Mouse (Mus musculus) layer of hippocampus, adult 2 months (tissue): ENCODE measurements around the gene Tnfrsf12a. TPM values are rescaled to one million over a fixed set of nuclear protein-coding genes. Genes with fewer than 3 reads are reported as not detected.
A peak's percentile ranks its signal among the peaks of the same experiment; 100 is the strongest.

Experiments
- DNase-seq, 2 experiments: peaks; one replicate each; pipeline ENCODE4 v3.0.0; 2022; ENCODE audit warnings: low spot score in 2 of 2
- H3K27ac ChIP-seq: fragments of 200-600 bp; 2 replicates; pipeline ENCODE4 v1.8.1; 2022
- H3K4me3 ChIP-seq: fragments of 200-600 bp; 2 replicates; pipeline ENCODE4 v1.8.1; 2022; ENCODE audit warnings: mild to moderate bottlenecking
- CTCF ChIP-seq: fragments of 200-600 bp; conservative IDR thresholded peaks from 2 replicates; pipeline ENCODE4 v1.8.1; 2022; ENCODE audit warnings: antibody characterized with exemption, mild to moderate bottlenecking, moderate library complexity
- total RNA-seq, 2 experiments: library from RNA; stranded (reverse); gene quantifications; 2 replicates each; pipeline ENCODE4 v1.2.3; 2021

Tnfrsf12a gene
- total RNA-seq, 2 experiments from 2014 or later, result 5.5 to 6.3 TPM

GRCm38 (mm10) chr17:23658450-23658849 lies 18.8 kb downstream of the Tnfrsf12a start:
- H3K27ac ChIP-seq, result no peak overlapping the region
- DNase-seq, result no peak
- H3K4me3 ChIP-seq, result no peak overlapping the region
- TF ChIP-seq CTCF, result no peak

DNA sequence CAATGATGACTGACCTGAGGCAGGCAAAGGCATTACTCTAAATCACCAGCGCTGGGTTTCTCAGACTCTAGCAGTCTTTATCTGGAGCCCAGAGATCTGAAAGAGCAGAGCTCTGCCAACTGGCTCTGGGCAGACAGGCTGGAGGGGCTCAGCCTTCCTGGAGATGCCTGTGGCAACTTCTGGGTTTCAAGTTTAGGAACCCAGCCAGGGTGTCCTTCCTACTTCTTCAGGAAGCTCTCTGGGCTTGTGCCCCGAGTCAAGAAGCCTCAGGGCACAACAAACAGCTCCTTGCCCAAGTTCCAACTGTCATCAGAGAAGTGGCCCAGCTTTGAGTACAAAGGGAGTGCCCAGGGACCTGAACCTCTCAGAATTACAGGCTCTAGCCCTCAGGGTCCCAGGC lies 22.9 kb downstream of the Tnfrsf12a start:
- TF ChIP-seq CTCF, result no peak
- no peak for DNase-seq
- Histone ChIP-seq H3K27ac (no peak overlapping the region), H3K4me3 (no peak overlapping the region)

GRCm38 (mm10) chr17:23654001-23654400 lies 23.3 kb downstream of the Tnfrsf12a start:
- Histone ChIP-seq H3K27ac (no peak overlapping the region), H3K4me3 (no peak overlapping the region)
- no peak for DNase-seq
- TF ChIP-seq CTCF, result no peak

- TF ChIP-seq CTCF, result peak; percentile 19
- Histone ChIP-seq H3K27ac (no peak overlapping the region), H3K4me3 (no peak overlapping the region)
- no peak for DNase-seq
These were observed 23.9 kb downstream of the Tnfrsf12a start for GRCm38 (mm10) chr17:23653324-23653723.

GRCm38 (mm10) chr17:23651363-23651762 lies 25.9 kb downstream of the Tnfrsf12a start:
- TF ChIP-seq CTCF, result no peak
- no peak overlapping the region for H3K4me3 ChIP-seq
- DNase-seq, result no peak
- H3K27ac ChIP-seq, result no peak overlapping the region

- DNase-seq, result no peak
- no peak overlapping the region for H3K4me3 ChIP-seq
These were observed 31.4 kb downstream of the Tnfrsf12a start for GRCm38 (mm10) chr17:23645894-23646293.

DNA sequence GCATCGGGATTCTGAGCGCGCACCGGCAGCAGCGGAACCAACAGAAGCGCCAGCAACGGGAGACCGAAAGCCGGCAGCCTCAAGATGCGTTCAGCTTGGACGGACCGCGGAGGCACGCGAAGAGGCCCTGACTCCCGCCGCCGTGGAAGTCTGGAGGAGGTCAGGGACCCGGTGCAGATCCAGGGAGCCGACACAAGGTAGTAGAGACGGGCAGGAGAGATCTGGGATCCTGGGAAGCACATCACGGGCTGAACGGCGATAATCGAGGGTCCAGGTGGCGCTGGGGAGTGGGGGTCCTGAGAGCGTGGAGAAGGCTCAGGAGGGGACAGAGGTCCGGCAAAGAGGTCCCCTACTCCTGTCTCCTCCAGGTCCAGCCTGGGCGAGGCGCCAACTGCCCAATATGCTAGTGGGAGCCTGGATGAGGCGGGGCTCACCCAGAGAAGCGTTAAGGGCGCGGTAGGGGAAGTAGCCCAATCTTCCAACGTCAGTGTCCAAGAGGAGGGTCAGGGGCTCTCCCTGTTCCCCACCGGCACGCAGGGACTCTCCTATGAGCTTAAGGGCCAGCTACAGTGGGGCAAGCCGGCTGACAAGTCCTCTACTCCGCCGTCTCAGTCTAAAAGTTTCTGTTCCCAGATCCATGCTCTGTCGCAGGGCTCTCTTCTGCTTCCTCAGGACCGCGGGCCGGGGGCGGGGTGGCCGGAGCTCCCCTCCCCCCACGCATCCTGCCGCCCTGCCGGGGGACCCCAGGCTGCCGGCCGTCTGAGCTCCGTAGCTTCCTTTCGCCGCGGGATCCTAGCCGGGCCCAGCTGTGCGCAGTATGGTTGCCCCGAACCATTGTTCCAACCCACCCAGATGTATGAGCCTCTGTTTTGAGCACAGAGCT lies 32.4 kb downstream of the Tnfrsf12a start, which contains the start of gene Mmp25:
Gene Mmp25, minus strand, starts transcription at position 665 of the 883 bp plus-strand sequence.
- TF ChIP-seq CTCF, result no peak
- no peak for DNase-seq
- Histone ChIP-seq H3K4me3 (peak within 1 kb of the TSS; percentile 43), H3K27ac (no peak within 1 kb of the TSS)

More at GRCm38 (mm10) chr17:23645894-23646293, 31.4 kb downstream of the Tnfrsf12a start:
- no peak for TF ChIP-seq CTCF
- H3K27ac ChIP-seq, result no peak overlapping the region

DNA sequence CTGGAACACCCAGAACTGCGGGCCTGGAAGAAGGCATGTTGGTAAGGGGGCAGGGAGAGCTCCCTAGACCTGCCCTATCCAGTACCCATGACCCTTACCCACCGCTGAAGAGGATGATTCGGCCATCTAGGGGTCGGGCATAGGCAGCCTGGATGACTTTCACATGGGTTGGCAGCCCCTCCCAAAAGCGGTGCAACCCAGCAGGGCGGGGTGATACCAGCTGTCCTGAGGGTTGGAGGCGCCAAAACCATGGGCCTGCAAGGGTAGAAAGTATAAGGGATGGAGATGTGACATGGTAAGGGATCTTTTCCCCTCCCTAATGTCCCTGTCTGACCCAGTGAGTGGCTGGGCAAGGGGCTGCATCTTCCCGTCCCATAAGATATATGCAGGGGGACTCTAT lies 46.0 kb downstream of the Tnfrsf12a start:
- no peak overlapping the region for H3K27ac ChIP-seq
- no peak for TF ChIP-seq CTCF
- DNase-seq, result no peak
- H3K4me3 ChIP-seq, result no peak overlapping the region

GRCm38 (mm10) chr17:23630195-23631020 lies 46.9 kb downstream of the Tnfrsf12a start:
- Histone ChIP-seq H3K27ac (no peak overlapping the region), H3K4me3 (peak overlapping the region; percentile 38; the same call in 1 of the 2 replicates)
- peak; percentile 77 to 89 for DNase-seq
- peak; percentile 96 for TF ChIP-seq CTCF

GRCm38 (mm10) chr17:23627813-23628212 lies 49.5 kb downstream of the Tnfrsf12a start:
- DNase-seq, result no peak
- Histone ChIP-seq H3K27ac (no peak overlapping the region), H3K4me3 (no peak overlapping the region)
- no peak for TF ChIP-seq CTCF

Other genes starting within 250 kb of the Tnfrsf12a start
- gene Vmn2r117, start 197.8 kb downstream of the Tnfrsf12a start, total RNA-seq, result not detected
- gene Zfp213, start 113.2 kb downstream of the Tnfrsf12a start, total RNA-seq, result 1 to 10 TPM; 5.7 to 6.9 TPM
- 10 to 100 TPM; 30.1 to 33.6 TPM for gene Zfp13, start 78.0 kb downstream of the Tnfrsf12a start, total RNA-seq
- gene Zscan10, start 76.6 kb downstream of the Tnfrsf12a start, total RNA-seq, result not detected
- under 1 TPM in 1 of 2 experiments, not detected in 1; 0.17 TPM for gene Mmp25, start 32.2 kb downstream of the Tnfrsf12a start, total RNA-seq
- not detected for gene Bicdl2, start 17.0 kb downstream of the Tnfrsf12a start, total RNA-seq
- gene Hcfc1r1, start 3.9 kb downstream of the Tnfrsf12a start, total RNA-seq, result 100 to 1,000 TPM; 110 to 118 TPM
- 1 to 10 TPM; 7.1 to 7.6 TPM for gene Thoc6, start 3.6 kb downstream of the Tnfrsf12a start, total RNA-seq
- not detected for gene Cldn6, start 1.8 kb upstream of the Tnfrsf12a start, total RNA-seq
- under 1 TPM in 1 of 2 experiments, not detected in 1; 0.25 TPM for gene Cldn9, start 6.6 kb upstream of the Tnfrsf12a start, total RNA-seq
- under 1 TPM; 0.25 to 0.64 TPM for gene 1520401A03Rik, start 45.3 kb upstream of the Tnfrsf12a start, total RNA-seq
- 1 to 10 TPM; 3.4 to 3.5 TPM for gene Pkmyt1, start 48.9 kb upstream of the Tnfrsf12a start, total RNA-seq
- 10 to 100 TPM; 46.2 to 48.3 TPM for gene Paqr4, start 63.4 kb upstream of the Tnfrsf12a start, total RNA-seq
- gene Kremen2, start 68.4 kb upstream of the Tnfrsf12a start, total RNA-seq, result under 1 TPM; 0.23 to 0.32 TPM
- 100 to 1,000 TPM; 310 to 345 TPM for gene Flywch1, start 94.1 kb upstream of the Tnfrsf12a start, total RNA-seq
- 10 to 100 TPM; 10.6 to 12.3 TPM for gene Flywch2, start 108.6 kb upstream of the Tnfrsf12a start, total RNA-seq
- 100 to 1,000 TPM; 613 to 663 TPM for gene Srrm2, start 113.1 kb upstream of the Tnfrsf12a start, total RNA-seq
- gene Elob, start 151.7 kb upstream of the Tnfrsf12a start, total RNA-seq, result 100 to 1,000 TPM; 332 to 341 TPM
- gene Prss33, start 158.6 kb upstream of the Tnfrsf12a start, total RNA-seq, result not detected
- not detected for gene Prss32, start 166.4 kb upstream of the Tnfrsf12a start, total RNA-seq
- gene Prss41, start 166.7 kb upstream of the Tnfrsf12a start, total RNA-seq, result 1 to 10 TPM; 1.9 to 2.2 TPM
- not detected for gene Prss21, start 190.6 kb upstream of the Tnfrsf12a start, total RNA-seq
- not detected for gene Dcpp1, start 203.4 kb upstream of the Tnfrsf12a start, total RNA-seq
- not detected for gene Dcpp2, start 203.4 kb upstream of the Tnfrsf12a start, total RNA-seq
- gene Dcpp3, start 240.0 kb upstream of the Tnfrsf12a start, total RNA-seq, result not detected